Mouse (Mus musculus) regulatory T cell (primary cell): ENCODE measurements around the gene Snrpc.

Source experiments
- in situ Hi-C: fragments of 300-600 bp; cut with MboI, MseI; formaldehyde crosslinking; loops from one replicate; pipeline ENCODE4 v1.15.1; 2025; ENCODE audit warnings: high pct_unique_total_duplicates

Snrpc gene

DNA sequence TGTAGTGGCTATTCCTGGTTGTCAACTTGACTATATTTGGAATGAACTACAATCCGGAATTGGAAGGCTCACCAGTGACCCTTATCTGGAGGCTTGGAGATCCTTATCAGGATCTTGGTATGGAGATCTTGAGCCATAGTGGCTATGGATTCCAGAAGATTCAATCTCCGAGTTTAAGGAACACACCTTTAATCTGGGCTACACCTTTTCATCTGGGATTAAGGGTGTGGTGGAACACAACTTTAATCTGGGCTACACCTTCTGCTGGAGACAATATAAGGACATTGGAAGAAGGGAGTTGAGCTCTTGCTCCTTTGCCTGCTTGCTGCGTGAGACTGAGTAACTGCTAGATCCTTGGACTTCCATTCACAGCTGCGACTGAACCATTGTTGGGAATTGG lies at the start of gene Snrpc:
Snrpc (plus strand) TSS at position 301 of the 400 bp plus-strand sequence.
- in situ Hi-C loops: loop anchor here (5.0 kb wide), 1 partner anchor 1716 kb away; the partner anchor contains the start of gene Mrpl28

DNA sequence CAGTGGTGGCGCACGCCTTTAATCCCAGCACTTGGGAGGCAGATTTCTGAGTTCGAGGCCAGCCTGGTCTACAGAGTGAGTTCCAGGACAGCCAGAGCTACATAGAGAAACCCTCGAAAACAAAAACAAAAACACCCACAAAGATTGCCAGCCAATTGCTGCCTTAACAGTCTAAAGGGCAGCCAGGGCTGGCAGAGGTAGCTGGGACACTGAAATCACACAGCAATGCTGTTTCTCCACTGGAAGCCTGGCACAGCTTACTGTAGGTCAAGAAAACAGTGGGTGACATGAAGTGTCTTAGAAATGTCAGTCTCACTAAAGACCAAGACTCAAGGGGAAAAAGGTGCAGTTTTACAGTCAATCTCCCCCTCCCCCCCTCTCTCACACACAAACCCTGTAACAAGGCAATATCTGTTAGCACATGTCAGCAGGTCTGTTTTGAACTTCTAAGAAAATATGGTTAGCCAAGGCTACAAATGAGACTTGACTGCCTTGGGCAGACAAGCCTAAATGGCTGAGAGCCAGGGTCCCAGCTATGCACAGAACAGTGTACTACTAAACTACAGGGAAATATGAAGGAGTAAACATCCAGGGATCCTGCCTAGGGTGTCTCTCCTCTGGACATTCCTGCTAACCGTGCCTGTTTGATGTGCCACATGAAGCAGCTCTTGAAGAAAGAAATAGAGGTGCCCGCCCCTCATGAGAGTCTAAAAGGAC lies 49.3 kb upstream of the Snrpc start:
- in situ Hi-C loops: no loop called here

DNA sequence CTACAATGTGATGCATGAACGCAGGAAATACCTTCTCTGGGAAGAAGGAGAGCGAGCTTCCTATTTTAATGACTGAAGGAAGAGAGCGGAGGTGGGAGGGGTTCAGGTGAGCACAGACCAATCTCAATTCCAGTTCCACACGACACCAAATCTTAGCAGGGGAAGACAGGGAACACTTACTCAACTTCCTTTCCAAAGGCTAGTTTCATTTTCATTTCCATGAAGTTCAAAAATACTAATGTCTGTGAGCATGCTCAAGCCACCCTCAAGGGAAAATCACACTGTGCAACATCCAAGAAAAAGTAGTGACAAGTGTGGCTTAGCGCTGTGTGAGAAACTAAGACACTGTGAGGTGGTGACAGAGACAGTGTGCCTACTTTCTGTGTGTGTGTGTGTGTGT lies 47.9 kb upstream of the Snrpc start:
- in situ Hi-C loops: no loop called here

DNA sequence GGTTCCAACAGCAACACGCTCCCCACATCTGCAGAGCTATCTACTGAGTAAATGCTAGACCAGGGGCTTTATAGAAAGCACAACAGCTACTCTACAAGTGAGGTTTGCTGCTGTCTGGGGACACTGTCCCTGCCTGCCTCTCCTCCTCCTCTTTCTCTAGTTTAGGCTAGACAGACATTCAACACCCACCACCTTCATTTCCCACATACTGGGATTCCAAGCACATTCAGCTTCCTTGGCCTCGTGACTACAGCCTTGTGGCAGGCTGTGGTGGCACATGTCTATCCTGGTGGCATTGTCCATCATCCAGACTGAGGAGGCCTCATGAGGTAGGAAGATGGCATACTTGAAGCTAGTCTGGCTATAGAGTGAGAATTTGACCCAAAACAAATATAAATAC lies 47.0 kb upstream of the Snrpc start:
- in situ Hi-C loops: no loop called here

DNA sequence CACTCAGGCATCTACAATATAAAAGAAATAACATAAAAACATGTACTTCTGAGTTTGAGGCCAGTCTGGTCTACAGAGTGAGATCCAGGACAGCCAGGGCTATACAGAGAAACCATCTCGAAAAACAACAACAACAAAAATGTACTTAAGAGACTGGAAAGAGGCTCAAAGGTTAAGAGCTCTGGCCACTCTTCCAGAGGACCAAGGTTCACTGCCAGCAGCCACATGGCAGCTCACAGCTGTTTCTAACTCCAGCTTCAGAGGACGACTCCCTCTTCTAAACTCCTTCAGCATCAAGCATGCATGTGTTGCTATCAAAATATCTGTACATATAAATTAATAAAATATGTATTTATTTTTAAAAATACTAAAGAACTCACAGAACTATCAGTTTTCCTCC lies 46.4 kb upstream of the Snrpc start:
- in situ Hi-C loops: no loop called here

DNA sequence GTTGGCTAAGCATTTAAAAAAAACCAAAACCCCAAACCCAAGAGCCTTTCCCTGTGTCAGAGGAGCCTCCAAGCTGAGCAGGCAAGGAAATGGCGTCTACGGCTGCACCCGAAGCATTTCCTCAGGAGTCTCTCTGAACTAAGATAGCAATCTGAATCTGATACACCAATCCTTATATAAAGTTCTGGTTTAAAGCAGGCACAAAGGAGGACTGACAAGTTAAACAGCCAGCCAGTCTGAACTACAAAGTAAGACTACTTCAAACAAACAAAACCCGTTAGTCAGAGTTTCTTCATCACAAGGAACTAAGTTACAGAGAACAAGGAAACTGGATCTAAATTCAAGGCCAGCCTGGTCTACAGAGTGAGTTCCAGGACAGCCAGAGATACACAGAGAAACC lies 45.4 kb upstream of the Snrpc start:
- in situ Hi-C loops: no loop called here

DNA sequence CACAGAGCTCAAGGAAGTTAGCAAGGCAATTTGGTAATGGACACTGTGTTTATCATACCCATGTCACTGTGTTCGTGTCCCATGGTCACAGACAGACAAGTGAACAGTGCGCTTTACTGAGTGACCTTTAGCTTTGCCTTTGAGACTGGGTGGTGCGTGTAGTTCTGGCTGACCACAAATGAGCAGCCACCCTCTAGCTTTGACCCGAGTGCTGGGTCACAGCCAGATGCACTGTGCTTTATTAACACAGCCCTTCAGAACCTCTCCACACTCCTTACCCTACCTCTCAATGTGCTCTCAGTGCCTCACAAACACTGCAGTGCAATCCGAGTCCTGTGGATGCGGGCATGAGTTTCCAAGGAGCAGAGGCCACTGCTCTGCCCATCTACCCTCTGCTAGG lies 44.8 kb upstream of the Snrpc start:
- in situ Hi-C loops: no loop called here

DNA sequence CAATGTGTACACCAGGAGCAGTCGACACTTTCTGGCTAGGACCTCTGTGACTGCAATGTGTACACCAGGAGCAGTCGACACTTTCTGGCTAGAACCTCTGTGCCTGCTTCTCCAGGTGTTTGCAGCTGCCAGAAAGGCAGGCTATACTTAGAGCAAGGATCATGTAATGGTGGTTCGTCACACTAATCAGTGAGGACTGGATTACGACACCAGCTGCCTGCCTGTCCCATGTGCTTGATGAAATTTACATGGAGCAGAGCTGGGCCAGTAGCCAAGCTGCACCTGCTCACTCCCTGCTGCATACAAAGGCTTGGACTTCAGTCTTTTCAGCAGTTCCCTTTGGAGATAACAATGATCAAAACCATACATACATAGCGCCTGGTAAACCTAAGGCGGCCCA lies 41.2 kb upstream of the Snrpc start:
- in situ Hi-C loops: no loop called here

DNA sequence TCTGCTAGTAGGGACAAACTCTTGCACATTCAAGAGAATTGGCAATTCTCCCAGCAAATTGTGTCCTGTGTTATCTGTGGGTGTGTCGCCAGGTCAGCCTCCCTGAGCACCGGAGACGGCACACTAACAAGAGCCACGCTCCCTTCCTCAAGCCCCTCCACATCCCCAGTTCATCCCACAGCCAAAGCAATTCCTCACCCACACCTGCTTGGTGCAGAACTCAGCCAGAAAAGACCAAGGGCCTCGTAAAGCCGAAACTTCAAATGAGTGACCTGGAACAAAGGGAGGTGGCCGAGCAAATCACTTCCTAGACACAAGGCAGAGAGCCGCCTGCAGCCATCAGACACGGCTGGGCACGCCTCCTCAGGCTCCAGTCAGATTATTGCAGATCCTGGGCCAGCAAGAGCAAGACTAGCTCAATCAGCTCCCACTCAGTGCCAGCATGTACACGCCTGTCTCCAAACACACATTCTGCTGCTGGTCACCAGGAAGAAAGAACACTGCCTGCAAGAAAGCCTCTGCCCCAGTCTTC lies 40.5 kb upstream of the Snrpc start:
- in situ Hi-C loops: no loop called here

DNA sequence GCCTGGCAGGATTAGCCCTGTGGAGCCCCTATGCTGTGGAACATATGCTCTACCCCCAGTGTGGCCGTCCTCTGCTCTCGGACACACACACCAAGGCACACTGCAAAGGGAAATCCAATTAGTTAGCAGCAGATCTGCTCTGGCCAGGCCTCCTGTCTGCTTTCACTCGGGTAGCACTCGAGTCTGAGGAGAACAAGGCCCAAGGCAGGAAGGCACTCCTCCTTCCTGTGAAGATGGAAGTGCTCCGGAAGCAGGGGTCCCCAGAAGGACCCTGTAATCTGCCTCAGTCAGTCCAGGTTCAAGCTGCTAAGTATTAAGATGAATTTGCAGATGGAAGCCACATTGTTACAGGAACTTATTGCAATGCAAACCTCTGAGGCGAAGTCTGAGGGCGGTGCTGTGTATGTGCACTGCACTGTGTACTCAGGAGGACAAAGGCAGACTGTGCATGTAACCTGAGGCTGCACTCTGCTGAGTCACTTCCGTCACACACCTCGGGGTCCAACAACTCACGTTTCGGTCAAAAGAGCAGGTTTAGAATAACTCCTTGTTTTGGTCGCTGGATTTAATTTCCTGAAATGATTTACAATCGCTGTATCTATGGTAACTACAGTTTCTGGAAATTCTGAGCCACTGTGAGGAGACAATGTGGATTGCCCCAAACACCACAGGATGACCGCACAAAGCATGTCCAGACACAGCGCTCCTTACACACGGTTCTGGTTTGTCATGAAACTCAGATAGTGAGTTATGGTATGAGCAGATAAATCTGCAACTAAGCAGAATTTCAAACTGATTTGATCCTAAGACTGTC lies 38.0 kb upstream of the Snrpc start:
- in situ Hi-C loops: no loop called here

DNA sequence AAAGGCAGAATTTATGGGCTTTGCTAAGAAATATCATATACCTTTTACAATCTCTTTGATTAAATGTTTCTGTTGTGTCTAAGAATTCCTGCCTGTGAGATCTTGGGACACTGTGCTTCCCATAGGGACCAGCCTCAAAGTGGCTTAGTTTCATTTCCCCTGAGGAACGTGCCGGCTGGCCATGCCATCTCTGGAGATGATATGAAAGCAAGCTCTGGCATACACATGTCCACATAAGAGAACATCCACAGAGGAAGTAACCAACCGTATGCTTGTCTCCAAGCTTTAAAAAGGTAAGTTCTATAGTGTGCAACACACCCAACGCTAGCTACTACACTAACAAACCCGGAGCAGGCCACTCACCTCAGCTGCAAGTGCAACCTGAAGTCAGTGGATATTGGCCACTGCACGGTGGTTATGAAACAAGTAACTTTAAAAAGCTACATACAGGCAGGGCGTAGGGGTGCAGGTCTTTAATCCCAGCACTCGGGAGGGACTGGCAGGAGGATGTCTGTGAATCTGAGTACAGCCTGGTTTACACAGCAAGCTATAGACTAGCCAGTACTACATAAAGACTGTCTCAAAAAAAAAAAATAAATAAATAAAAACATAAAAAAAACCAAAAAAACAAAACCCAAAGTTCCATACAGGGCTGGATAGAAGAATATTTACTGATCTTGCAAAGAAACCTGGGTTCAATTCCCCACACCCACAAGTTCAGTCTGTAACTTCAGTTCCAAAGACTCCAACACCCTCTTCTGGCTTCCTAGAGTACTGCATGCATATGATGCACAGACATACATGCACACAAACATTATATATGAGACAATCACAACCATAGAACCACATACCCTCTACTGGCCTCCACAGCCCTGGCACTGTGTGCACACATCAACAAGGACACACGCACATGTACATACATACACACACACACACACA lies 37.0 kb upstream of the Snrpc start:
- in situ Hi-C loops: no loop called here

DNA sequence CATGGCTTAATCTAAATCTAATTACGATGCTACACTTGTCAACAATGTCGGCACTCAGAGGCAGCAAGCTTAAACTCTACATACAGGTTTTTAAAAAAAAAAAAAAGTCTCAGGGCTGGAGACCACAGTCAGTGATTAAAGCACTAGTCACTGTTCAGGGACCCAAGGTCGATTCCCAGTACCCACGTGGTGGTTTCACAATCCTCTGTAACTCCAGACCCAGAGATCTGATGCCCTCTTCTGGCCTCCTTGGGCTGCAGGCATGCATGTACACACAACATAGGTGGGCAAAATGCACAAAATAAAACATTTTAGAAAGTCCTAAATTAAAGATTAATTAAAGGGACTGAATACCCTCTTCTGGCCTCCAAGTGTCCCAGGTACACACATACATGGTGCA lies 34.2 kb upstream of the Snrpc start:
- in situ Hi-C loops: no loop called here

DNA sequence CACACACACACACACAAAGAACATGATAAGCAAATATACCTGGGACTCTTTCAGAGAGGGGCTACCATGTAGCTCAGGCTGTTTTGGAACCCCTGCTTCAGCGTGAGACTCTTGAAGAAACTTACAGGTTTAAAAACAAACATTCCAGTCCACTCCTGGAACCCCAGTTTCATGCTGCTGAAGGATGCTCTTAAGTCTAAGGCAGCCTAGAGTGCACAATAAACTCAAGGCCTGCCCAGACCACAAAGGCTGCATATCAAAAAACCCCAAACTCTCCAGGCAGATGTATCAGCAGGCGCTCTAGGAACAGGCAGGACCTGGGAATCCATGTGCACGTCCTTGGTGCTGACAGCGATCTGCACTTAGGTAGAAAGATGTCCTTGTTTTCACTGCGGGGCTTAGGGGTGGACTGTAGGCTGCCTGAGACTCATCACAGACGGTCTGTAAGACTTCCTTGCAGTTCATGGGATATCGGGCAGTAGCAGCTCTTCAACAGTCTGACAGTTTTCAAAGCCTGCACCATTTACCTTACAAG lies 33.7 kb upstream of the Snrpc start:
- in situ Hi-C loops: no loop called here

DNA sequence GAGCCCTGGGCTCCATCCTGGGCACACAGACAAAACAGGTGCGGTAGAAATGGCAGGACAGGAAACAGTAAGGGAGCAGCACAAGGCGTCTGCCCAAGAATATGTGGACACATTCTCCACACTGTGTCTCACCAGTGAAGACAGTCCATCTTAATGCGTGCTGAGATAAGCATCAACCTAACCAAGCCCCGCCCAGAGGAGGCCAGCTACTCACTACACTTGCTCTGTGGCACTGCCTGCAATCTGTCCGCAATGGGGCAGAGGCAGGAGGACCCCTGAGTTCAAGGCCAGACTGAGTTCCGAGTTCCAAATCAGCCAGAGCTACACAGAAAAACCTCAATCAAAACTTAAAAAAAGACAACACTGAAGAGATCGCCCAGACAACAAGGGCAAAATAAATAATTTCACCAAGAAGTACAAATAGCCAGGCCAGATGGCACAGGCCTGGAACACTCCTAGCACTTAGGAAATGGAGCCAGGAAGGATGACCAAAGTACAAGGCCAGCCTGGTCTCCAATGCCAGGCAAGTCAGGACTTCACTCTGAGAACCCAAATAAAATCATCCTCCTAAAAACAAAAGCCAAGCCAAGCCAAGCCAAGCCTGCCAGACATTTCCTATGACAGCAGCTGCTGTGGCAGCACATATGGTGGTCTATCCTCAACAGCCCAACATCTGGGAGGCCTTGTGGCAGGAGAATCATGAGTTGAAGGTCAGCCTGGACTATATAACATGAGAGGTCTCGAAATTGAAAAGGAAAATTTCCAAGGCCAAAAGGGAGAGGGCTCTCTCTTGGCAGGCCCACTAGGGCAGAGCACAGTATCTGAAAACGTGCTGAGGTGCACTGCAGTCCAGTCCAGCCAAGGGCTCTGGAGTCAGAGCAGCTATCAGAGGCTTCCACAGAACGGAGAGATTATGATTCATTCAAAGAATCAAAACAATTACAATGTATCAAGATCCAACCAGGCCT lies 32.9 kb upstream of the Snrpc start:
- in situ Hi-C loops: no loop called here

DNA sequence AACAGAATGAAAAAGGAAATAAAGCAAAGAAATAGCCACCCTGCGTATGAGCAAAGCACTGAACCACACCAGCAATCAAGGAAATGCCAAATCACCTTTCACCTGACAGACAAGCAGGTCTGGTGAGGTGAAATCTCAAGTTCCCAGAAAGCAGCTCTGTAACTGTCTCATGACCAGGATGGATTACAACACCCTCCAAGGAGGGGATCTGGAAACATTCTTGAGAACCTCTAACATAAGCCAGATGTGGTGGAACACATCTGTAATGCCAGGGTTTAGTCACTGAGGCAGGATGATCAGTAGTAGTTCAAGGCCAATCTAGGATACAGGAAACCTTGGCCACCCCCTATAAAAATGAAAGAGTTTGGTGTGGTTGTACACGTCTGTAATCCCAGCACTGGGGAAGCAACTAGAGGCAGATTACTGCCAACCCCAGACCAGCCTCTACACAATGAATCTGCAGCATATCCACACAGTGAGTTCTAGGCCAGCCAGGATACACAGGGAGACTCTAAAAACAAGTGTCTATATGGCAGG lies 30.3 kb upstream of the Snrpc start:
- in situ Hi-C loops: no loop called here

DNA sequence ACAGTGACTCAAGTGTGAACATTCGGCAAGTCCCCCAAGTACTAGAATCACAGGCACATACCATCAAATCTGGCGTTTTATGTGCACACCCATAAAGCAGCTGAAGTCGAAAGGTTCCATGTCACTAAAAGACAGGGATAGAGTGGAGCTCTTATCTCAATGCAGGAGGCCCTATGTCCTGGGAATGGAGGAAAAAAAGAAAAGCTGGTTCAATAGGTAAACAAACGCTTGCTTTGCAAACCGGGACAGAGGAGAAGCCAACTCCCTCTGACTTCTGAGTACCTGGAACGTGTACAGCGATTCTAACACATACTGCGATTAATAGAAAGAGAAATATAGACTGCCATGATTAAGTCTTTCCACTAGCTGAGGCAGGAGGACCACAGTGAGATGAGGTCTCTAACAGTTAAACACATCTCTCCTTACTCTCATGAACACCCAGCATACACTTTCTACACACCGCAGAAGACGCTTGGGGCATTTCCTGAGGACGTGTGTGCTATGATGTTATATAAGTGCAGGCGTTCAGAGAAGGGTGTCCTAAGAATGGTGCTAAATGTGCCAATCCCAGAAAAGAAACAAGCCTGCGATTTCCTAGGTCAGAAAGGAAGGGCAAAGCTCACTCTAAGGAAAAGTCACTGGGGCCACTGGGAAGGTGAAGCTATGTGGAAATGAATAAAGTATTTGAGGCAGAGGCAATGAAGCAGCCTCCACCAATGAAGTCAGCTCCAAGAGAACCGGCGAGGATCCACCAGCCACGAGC lies 27.2 kb upstream of the Snrpc start:
- in situ Hi-C loops: no loop called here

DNA sequence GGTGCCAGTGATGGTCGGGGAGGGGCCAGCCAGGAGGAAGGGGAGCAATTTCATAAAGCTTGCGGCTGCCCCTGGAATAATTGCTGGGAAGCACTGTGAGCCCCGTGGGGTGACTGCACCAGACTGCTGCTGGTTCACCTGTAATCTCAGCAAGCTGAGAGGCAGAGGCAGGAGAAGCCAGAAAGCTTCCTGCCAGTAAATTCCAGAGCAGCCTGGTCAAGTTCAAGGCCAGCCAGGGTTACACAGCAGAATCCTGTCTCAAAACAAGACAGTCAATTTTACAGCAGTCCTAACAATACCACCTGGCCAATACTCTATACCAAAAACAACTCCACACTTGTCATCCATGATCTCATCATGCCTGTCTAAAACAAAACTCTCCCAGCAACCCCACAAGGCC lies 26.0 kb upstream of the Snrpc start:
- in situ Hi-C loops: no loop called here

DNA sequence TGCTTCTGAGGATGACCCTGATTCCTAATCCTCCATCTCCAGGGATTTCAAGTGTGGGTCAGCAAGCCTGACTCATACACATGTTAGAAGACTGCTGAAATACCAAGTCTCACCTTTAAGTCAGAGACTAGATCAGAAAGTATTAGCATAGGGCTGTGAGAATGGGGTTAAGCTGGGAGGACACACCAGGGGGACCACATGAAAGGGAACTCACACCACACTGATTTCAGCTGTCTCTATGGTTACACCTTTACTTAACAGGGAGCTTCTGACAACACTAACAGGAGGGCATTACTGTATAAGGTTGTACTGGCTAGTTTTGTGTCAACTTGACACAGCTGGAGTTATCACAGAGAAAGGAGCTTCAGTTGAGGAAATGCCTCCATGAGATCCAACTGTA lies 23.3 kb upstream of the Snrpc start:
- in situ Hi-C loops: no loop called here

DNA sequence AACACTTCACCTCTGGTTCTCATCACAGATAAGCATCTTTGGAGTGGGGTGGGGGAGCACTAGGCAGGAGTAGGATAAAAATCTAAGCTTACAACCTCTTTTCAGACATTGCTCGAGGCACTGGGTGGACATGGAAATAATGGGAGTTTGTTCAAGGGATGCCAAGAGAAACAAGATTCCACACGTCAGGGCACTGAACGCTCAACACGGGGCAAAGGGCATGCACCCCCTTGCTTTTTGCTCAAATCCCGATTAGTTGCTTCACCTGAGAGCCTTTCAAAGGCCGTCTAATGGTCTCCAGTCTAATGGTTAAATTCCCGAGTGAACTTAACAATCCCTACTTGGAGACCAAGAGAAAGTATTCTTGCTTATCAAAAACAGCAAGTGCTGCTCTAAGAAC lies 18.9 kb upstream of the Snrpc start:
- in situ Hi-C loops: no loop called here
